Mouse (Mus musculus): Measurements from ENCODE around the gene Olfr1084.
"Not testable (repeated sequence)": the region's sequence is repeated elsewhere in the genome, so short reads cannot be mapped to it uniquely, and the experiment has no call there.

DNA sequence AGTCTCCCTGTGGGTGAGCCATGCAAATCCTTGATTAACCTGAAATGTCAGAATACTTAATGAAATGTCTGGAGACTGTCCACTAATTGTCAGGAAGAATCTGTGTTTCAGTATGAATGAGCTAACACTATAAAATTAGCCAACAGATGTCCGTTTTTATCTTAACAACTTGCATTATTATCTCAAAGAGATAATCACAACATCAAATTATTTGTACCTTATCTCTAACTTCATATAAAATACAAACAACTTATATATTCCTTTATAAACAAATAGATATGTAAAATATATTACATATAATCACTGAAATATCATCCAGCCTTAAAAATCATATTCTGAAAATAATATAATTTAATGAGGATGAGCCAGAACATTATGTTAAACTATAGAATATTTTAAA lies 40.7 kb downstream of the Olfr1084 start, which contains the start of gene Olfr1082:
- TF ChIP-seq CTCF, POLR2A (IDR thresholded peaks at IDR 0.05; ENCODE audit: extremely low read depth, insufficient read depth, low read length): not testable (repeated sequence)

Measured in cortical plate, adult 2 months (tissue).